Mouse (Mus musculus): ENCODE data around the gene Klrb1c. TPM values are rescaled to one million over a fixed set of nuclear protein-coding genes. Genes with fewer than 3 reads are reported as not detected.
"Not testable (repeated sequence)": the region's sequence is repeated elsewhere in the genome, so short reads cannot be mapped to it uniquely, and the experiment has no call there.

Klrb1c gene
- total RNA-seq, 2 experiments from 2014 or later: 1.0 TPM; not detected in 1

GRCm38 (mm10) chr6:128798772-128799143 is 9.7 kb upstream of the Klrb1c start:
- peak; percentile 8 for ATAC-seq (replicated peaks; ENCODE audit: poor library complexity, severe bottlenecking)

- no peak for ATAC-seq (replicated peaks; ENCODE audit: poor library complexity, severe bottlenecking)
Measured at GRCm38 (mm10) chr6:128797936-128798771, 9.1 kb upstream of the Klrb1c start.

- ATAC-seq (replicated peaks; ENCODE audit: poor library complexity, severe bottlenecking): no peak
Measured at GRCm38 (mm10) chr6:128797185-128797905, 8.3 kb upstream of the Klrb1c start.

- ATAC-seq (replicated peaks; ENCODE audit: poor library complexity, severe bottlenecking): peak; percentile 41
Measured at GRCm38 (mm10) chr6:128796321-128796955, 7.4 kb upstream of the Klrb1c start.

- no peak for ATAC-seq (replicated peaks; ENCODE audit: poor library complexity, severe bottlenecking)
Measured at GRCm38 (mm10) chr6:128793734-128794133, 4.7 kb upstream of the Klrb1c start.

GRCm38 (mm10) chr6:128790491-128790994 is 1.5 kb upstream of the Klrb1c start:
- not testable (repeated sequence) for ATAC-seq (replicated peaks; ENCODE audit: poor library complexity, severe bottlenecking)

- peak; percentile 70 for ATAC-seq (replicated peaks; ENCODE audit: poor library complexity, severe bottlenecking)
Measured at GRCm38 (mm10) chr6:128788517-128788916, 498 bp downstream of the Klrb1c start.

GRCm38 (mm10) chr6:128786396-128786795 is 2.6 kb downstream of the Klrb1c start:
- peak; percentile 66 for ATAC-seq (replicated peaks; ENCODE audit: poor library complexity, severe bottlenecking)

- ATAC-seq (replicated peaks; ENCODE audit: poor library complexity, severe bottlenecking): no peak
Measured at GRCm38 (mm10) chr6:128769481-128770253, 19.3 kb downstream of the Klrb1c start.

- ATAC-seq (replicated peaks; ENCODE audit: poor library complexity, severe bottlenecking): no peak
Measured at GRCm38 (mm10) chr6:128768047-128768446, 21.0 kb downstream of the Klrb1c start.

- peak; percentile 72 for ATAC-seq (replicated peaks; ENCODE audit: poor library complexity, severe bottlenecking)
Measured at GRCm38 (mm10) chr6:128766486-128767254, 22.3 kb downstream of the Klrb1c start.

GRCm38 (mm10) chr6:128765211-128765610 is 23.8 kb downstream of the Klrb1c start:
- no peak for ATAC-seq (replicated peaks; ENCODE audit: poor library complexity, severe bottlenecking)

GRCm38 (mm10) chr6:128764598-128764997 is 24.4 kb downstream of the Klrb1c start:
- ATAC-seq (replicated peaks; ENCODE audit: poor library complexity, severe bottlenecking): no peak

- ATAC-seq (replicated peaks; ENCODE audit: poor library complexity, severe bottlenecking): peak; percentile 75
Measured at GRCm38 (mm10) chr6:128763736-128764523, 25.1 kb downstream of the Klrb1c start.

- not testable (repeated sequence) for ATAC-seq (replicated peaks; ENCODE audit: poor library complexity, severe bottlenecking)
Measured at GRCm38 (mm10) chr6:128762892-128763670, 25.9 kb downstream of the Klrb1c start.

- no peak for ATAC-seq (replicated peaks; ENCODE audit: poor library complexity, severe bottlenecking)
Measured at GRCm38 (mm10) chr6:128761144-128761540, 27.9 kb downstream of the Klrb1c start.

- ATAC-seq (replicated peaks; ENCODE audit: poor library complexity, severe bottlenecking): peak; percentile 67
Measured at GRCm38 (mm10) chr6:128760416-128761143, 28.4 kb downstream of the Klrb1c start.

All from granulocyte monocyte progenitor cell, adult 5-6 weeks (primary cell).